Mouse (Mus musculus): ENCODE results near the gene Catsper3. TPM values are rescaled to one million over a fixed set of nuclear protein-coding genes. Genes with fewer than 3 reads are reported as not detected.

The Catsper3 gene
- polyA plus RNA-seq, 1 experiment = not detected

GRCm38 (mm10) chr13:55831722-55832160, 47.4 kb downstream of the Catsper3 start:
- Histone ChIP-seq H3K4me1 (ENCODE audit: control insufficient read depth, insufficient read depth, low read length) (no peaks in the 10 kb centered on the region), H3K27ac (ENCODE audit: insufficient read depth, low read length) (no peak overlapping the region), H3K4me3 (ENCODE audit: insufficient read depth, low read length) (no peak overlapping the region)
- TF ChIP-seq CTCF (IDR thresholded peaks at IDR 0.05; ENCODE audit: borderline replicate concordance, insufficient read depth, low read length) = no peak
- no peak for TF ChIP-seq POLR2A (IDR thresholded peaks at IDR 0.05; ENCODE audit: low read depth, low read length)

- Histone ChIP-seq H3K4me1 (ENCODE audit: control insufficient read depth, insufficient read depth, low read length) (no peaks in the 10 kb centered on the region), H3K27ac (ENCODE audit: insufficient read depth, low read length) (no peak overlapping the region), H3K4me3 (ENCODE audit: insufficient read depth, low read length) (no peak overlapping the region)
- TF ChIP-seq POLR2A (IDR thresholded peaks at IDR 0.05; ENCODE audit: low read depth, low read length) = no peak
- TF ChIP-seq CTCF (IDR thresholded peaks at IDR 0.05; ENCODE audit: borderline replicate concordance, insufficient read depth, low read length) = no peak
Measured at GRCm38 (mm10) chr13:55832602-55833001, 48.2 kb downstream of the Catsper3 start.

GRCm38 (mm10) chr13:55833921-55834320, 49.6 kb downstream of the Catsper3 start:
- H3K27ac ChIP-seq (ENCODE audit: insufficient read depth, low read length) = no peak overlapping the region
- TF ChIP-seq POLR2A (IDR thresholded peaks at IDR 0.05; ENCODE audit: low read depth, low read length) = no peak
- H3K4me1 ChIP-seq (ENCODE audit: control insufficient read depth, insufficient read depth, low read length) = no peaks in the 10 kb centered on the region
- no peak overlapping the region for H3K4me3 ChIP-seq (ENCODE audit: insufficient read depth, low read length)

- TF ChIP-seq POLR2A (IDR thresholded peaks at IDR 0.05; ENCODE audit: low read depth, low read length) = no peak
- no peak overlapping the region for H3K27ac ChIP-seq (ENCODE audit: insufficient read depth, low read length)
- H3K4me3 ChIP-seq (ENCODE audit: insufficient read depth, low read length) = no peak overlapping the region
- H3K4me1 ChIP-seq (ENCODE audit: control insufficient read depth, insufficient read depth, low read length) = no peaks in the 10 kb centered on the region
Measured at GRCm38 (mm10) chr13:55834667-55835066, 50.3 kb downstream of the Catsper3 start.

GRCm38 (mm10) chr13:55835548-55836097, 51.3 kb downstream of the Catsper3 start:
- Histone ChIP-seq H3K27ac (ENCODE audit: insufficient read depth, low read length) (no peak overlapping the region), H3K4me1 (ENCODE audit: control insufficient read depth, insufficient read depth, low read length) (no peaks in the 10 kb centered on the region), H3K4me3 (ENCODE audit: insufficient read depth, low read length) (no peak overlapping the region)
- TF ChIP-seq POLR2A (IDR thresholded peaks at IDR 0.05; ENCODE audit: low read depth, low read length) = no peak
- TF ChIP-seq CTCF (IDR thresholded peaks at IDR 0.05; ENCODE audit: borderline replicate concordance, insufficient read depth, low read length) = no peak

- no peak within 1 kb of the TSS for H3K27ac ChIP-seq (ENCODE audit: insufficient read depth, low read length)
- no peaks in the 10 kb centered on the region for H3K4me1 ChIP-seq (ENCODE audit: control insufficient read depth, insufficient read depth, low read length)
Measured at GRCm38 (mm10) chr13:55836142-55836625, 51.8 kb downstream of the Catsper3 start, which contains the start of gene Pitx1. Pitx1 (minus strand) TSS chr13:55836192.

GRCm38 (mm10) chr13:55836786-55837780, 52.7 kb downstream of the Catsper3 start:
- no peaks in the 10 kb centered on the region for H3K4me1 ChIP-seq (ENCODE audit: control insufficient read depth, insufficient read depth, low read length)
- no peak overlapping the region for H3K27ac ChIP-seq (ENCODE audit: insufficient read depth, low read length)
- TF ChIP-seq CTCF (IDR thresholded peaks at IDR 0.05; ENCODE audit: borderline replicate concordance, insufficient read depth, low read length) (no peak), POLR2A (IDR thresholded peaks at IDR 0.05; ENCODE audit: low read depth, low read length) (no peak)
- H3K4me3 ChIP-seq (ENCODE audit: insufficient read depth, low read length) = no peak overlapping the region

More at GRCm38 (mm10) chr13:55836142-55836625, 51.8 kb downstream of the Catsper3 start, which contains the start of gene Pitx1:
- no peak within 1 kb of the TSS for H3K4me3 ChIP-seq (ENCODE audit: insufficient read depth, low read length)
- TF ChIP-seq CTCF (IDR thresholded peaks at IDR 0.05; ENCODE audit: borderline replicate concordance, insufficient read depth, low read length) (no peak), POLR2A (IDR thresholded peaks at IDR 0.05; ENCODE audit: low read depth, low read length) (no peak)

- Histone ChIP-seq H3K4me3 (ENCODE audit: insufficient read depth, low read length) (no peak overlapping the region), H3K27ac (ENCODE audit: insufficient read depth, low read length) (no peak overlapping the region), H3K4me1 (ENCODE audit: control insufficient read depth, insufficient read depth, low read length) (no peaks in the 10 kb centered on the region)
- TF ChIP-seq POLR2A (IDR thresholded peaks at IDR 0.05; ENCODE audit: low read depth, low read length) (no peak), CTCF (IDR thresholded peaks at IDR 0.05; ENCODE audit: borderline replicate concordance, insufficient read depth, low read length) (no peak)
Measured at GRCm38 (mm10) chr13:55840223-55840622, 55.9 kb downstream of the Catsper3 start.

GRCm38 (mm10) chr13:55843700-55844099, 59.3 kb downstream of the Catsper3 start:
- H3K27ac ChIP-seq (ENCODE audit: insufficient read depth, low read length) = no peak overlapping the region
- TF ChIP-seq CTCF (IDR thresholded peaks at IDR 0.05; ENCODE audit: borderline replicate concordance, insufficient read depth, low read length) (peak; percentile 28; the same call in 1 of the 2 replicates), POLR2A (IDR thresholded peaks at IDR 0.05; ENCODE audit: low read depth, low read length) (no peak)
- H3K4me3 ChIP-seq (ENCODE audit: insufficient read depth, low read length) = no peak overlapping the region
- H3K4me1 ChIP-seq (ENCODE audit: control insufficient read depth, insufficient read depth, low read length) = no peaks in the 10 kb centered on the region

GRCm38 (mm10) chr13:55847805-55848204, 63.4 kb downstream of the Catsper3 start:
- H3K27ac ChIP-seq (ENCODE audit: insufficient read depth, low read length) = no peak overlapping the region
- H3K4me3 ChIP-seq (ENCODE audit: insufficient read depth, low read length) = no peak overlapping the region
- TF ChIP-seq CTCF (IDR thresholded peaks at IDR 0.05; ENCODE audit: borderline replicate concordance, insufficient read depth, low read length) = no peak
- no peak for TF ChIP-seq POLR2A (IDR thresholded peaks at IDR 0.05; ENCODE audit: low read depth, low read length)
- no peaks in the 10 kb centered on the region for H3K4me1 ChIP-seq (ENCODE audit: control insufficient read depth, insufficient read depth, low read length)
